Mouse (Mus musculus): Measurements from ENCODE around the gene 1600012H06Rik.

DNA sequence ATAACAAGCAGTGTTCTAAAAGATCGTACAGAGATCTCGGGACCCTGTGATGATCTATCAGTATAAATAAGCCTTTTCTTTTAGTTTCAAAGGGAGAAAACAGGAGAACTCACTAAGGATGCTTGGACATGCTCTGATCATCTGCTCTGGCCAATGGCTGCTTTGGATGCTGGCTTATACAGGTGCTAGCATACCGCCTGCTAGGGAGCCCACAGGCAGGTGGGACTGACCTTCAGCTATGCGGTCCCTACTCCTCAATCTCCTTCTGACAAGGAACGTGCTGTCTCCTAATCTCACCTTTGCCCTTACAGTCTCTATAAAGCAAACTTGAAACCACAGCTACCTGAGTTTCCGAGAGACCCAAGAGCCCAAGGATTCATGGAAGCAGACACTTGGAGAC lies 38.8 kb upstream of the 1600012H06Rik start:
- no peak for TF ChIP-seq CTCF (conservative IDR thresholded peaks at IDR 0.05; ENCODE audit: insufficient read depth, insufficient read length, low read depth, low read length)
- no peak for TF ChIP-seq POLR2A (IDR thresholded peaks at IDR 0.05; ENCODE audit: low read depth, low read length)
